Mouse (Mus musculus) heart, embryonic 14.5 days (tissue): Measurements from ENCODE around the gene Mcm8. TPM values are rescaled to one million over a fixed set of nuclear protein-coding genes. Genes with fewer than 3 reads are reported as not detected.

Experiments
- polyA plus RNA-seq: library from polyadenylated mRNA; unstranded; fragments of >200 nt; fragmentation: Nextera tagmentation; extraction: Ambion mirVana; gene quantifications from 2 replicates; pipeline ENCODE4 v1.2.1, GENCODE M21; 2014

The Mcm8 gene
- polyA plus RNA-seq, 1 experiment from 2014 or later: 8.1 TPM

Other genes with a start within 250 kb of the Mcm8 start
- gene Gpcpd1, start 228.4 kb upstream of the Mcm8 start, polyA plus RNA-seq: 34.1 and 37.4 TPM in 2 replicates
- 11.4 and 13.3 TPM in 2 replicates for gene Shld1, start 129.2 kb upstream of the Mcm8 start, polyA plus RNA-seq
- gene Chgb, start 34.9 kb upstream of the Mcm8 start, polyA plus RNA-seq: 0.09 and 0.30 TPM in 2 replicates
- 19.0 and 23.5 TPM in 2 replicates for gene Trmt6, start 86 bp upstream of the Mcm8 start, polyA plus RNA-seq
- gene Crls1, start 30.5 kb downstream of the Mcm8 start, polyA plus RNA-seq: 21.9 and 25.6 TPM in 2 replicates
- gene Lrrn4, start 64.8 kb downstream of the Mcm8 start, polyA plus RNA-seq: 8.4 and 11.9 TPM in 2 replicates
- not detected in 2 replicates for gene Fermt1, start 129.8 kb downstream of the Mcm8 start, polyA plus RNA-seq